Mouse (Mus musculus) layer of hippocampus, adult 2 months (tissue): ENCODE results near the gene Naif1. TPM values are rescaled to one million over a fixed set of nuclear protein-coding genes. Genes with fewer than 3 reads are reported as not detected.

Experiments
- DNase-seq, 2 experiments: peaks; one replicate each; pipeline ENCODE4 v3.0.0; 2022; ENCODE audit warnings: low spot score in 2 of 2
- H3K27ac ChIP-seq: fragments of 200-600 bp; 2 replicates; pipeline ENCODE4 v1.8.1; 2022
- H3K4me3 ChIP-seq: fragments of 200-600 bp; 2 replicates; pipeline ENCODE4 v1.8.1; 2022; ENCODE audit warnings: mild to moderate bottlenecking
- CTCF ChIP-seq: fragments of 200-600 bp; conservative IDR thresholded peaks from 2 replicates; pipeline ENCODE4 v1.8.1; 2022; ENCODE audit warnings: antibody characterized with exemption, mild to moderate bottlenecking, moderate library complexity
- long read RNA-seq, 2 experiments: library from polyadenylated mRNA; stranded (forward); transcript quantifications; one replicate each; pipeline ENCODE4 v2.0.0; 2021; ENCODE audit warnings: borderline mapping rate in 2 of 2
- total RNA-seq, 2 experiments: library from RNA; stranded (reverse); gene quantifications; 2 replicates each; pipeline ENCODE4 v1.2.3; 2021

Gene Naif1
- 1 to 10 TPM; 4.3 to 4.5 TPM for total RNA-seq
- long read RNA-seq, experiment 1, full-length matches to known transcripts = 1 of 1 reads
- long read RNA-seq, experiment 1, partial matches to known transcripts = 0 of 1 reads
- long read RNA-seq, experiment 1, other reads (novel, unspliced or antisense) = 0 of 1 reads
- long read RNA-seq, experiment 2, full-length matches to known transcripts = 3 of 5 reads
- long read RNA-seq, experiment 2, partial matches to known transcripts = 2 of 5 reads
- long read RNA-seq, experiment 2, other reads (novel, unspliced or antisense) = 0 of 5 reads

GRCm38 (mm10) chr2:32449761-32450754, at the start of gene Naif1:
Gene Naif1, plus strand, starts transcription at chr2:32450457.
- Histone ChIP-seq H3K4me3 (peak within 1 kb of the TSS; percentile 84), H3K27ac (peak within 1 kb of the TSS; percentile 95)
- peak; percentile 58 to 68 for DNase-seq
- TF ChIP-seq CTCF = no peak

- peak; percentile 100; the same call in 1 of the 2 replicates for TF ChIP-seq CTCF
- peak; percentile 93 to 98 for DNase-seq
- no peak overlapping the region for H3K27ac ChIP-seq
- no peak overlapping the region for H3K4me3 ChIP-seq
Observed at GRCm38 (mm10) chr2:32404663-32405062, 45.6 kb upstream of the Naif1 start.

GRCm38 (mm10) chr2:32407144-32407824, 43.0 kb upstream of the Naif1 start:
- no peak for TF ChIP-seq CTCF
- no peak for DNase-seq
- H3K4me3 ChIP-seq = no peak overlapping the region

GRCm38 (mm10) chr2:32408429-32409424, 41.5 kb upstream of the Naif1 start:
- no peak overlapping the region for H3K4me3 ChIP-seq
- no peak overlapping the region for H3K27ac ChIP-seq
- no peak for TF ChIP-seq CTCF
- no peak for DNase-seq

More at GRCm38 (mm10) chr2:32407144-32407824, 43.0 kb upstream of the Naif1 start:
- no peak overlapping the region for H3K27ac ChIP-seq

GRCm38 (mm10) chr2:32411407-32411806, 38.9 kb upstream of the Naif1 start:
- TF ChIP-seq CTCF = no peak
- Histone ChIP-seq H3K27ac (no peak overlapping the region), H3K4me3 (no peak overlapping the region)
- DNase-seq = no peak

- H3K27ac ChIP-seq = no peak overlapping the region
Observed at GRCm38 (mm10) chr2:32412742-32413531, 37.3 kb upstream of the Naif1 start.

GRCm38 (mm10) chr2:32413936-32414335, 36.3 kb upstream of the Naif1 start:
- no peak for TF ChIP-seq CTCF
- H3K27ac ChIP-seq = no peak overlapping the region
- DNase-seq = no peak
- no peak overlapping the region for H3K4me3 ChIP-seq

More at GRCm38 (mm10) chr2:32412742-32413531, 37.3 kb upstream of the Naif1 start:
- no peak for TF ChIP-seq CTCF
- DNase-seq = no peak
- no peak overlapping the region for H3K4me3 ChIP-seq

GRCm38 (mm10) chr2:32415801-32416200, 34.5 kb upstream of the Naif1 start:
- Histone ChIP-seq H3K4me3 (no peak overlapping the region), H3K27ac (no peak overlapping the region)
- no peak for DNase-seq
- TF ChIP-seq CTCF = no peak

GRCm38 (mm10) chr2:32416556-32416955, 33.7 kb upstream of the Naif1 start:
- Histone ChIP-seq H3K4me3 (no peak overlapping the region), H3K27ac (no peak overlapping the region)
- TF ChIP-seq CTCF = no peak
- no peak for DNase-seq

GRCm38 (mm10) chr2:32417486-32417885, 32.8 kb upstream of the Naif1 start:
- Histone ChIP-seq H3K27ac (no peak overlapping the region), H3K4me3 (no peak overlapping the region)
- no peak for DNase-seq
- no peak for TF ChIP-seq CTCF
